Mouse (Mus musculus): ENCODE results near the gene Ms4a14.
"Not testable (repeated sequence)": the region's sequence is repeated elsewhere in the genome, so short reads cannot be mapped to it uniquely, and the experiment has no call there.

Gene Ms4a14

DNA sequence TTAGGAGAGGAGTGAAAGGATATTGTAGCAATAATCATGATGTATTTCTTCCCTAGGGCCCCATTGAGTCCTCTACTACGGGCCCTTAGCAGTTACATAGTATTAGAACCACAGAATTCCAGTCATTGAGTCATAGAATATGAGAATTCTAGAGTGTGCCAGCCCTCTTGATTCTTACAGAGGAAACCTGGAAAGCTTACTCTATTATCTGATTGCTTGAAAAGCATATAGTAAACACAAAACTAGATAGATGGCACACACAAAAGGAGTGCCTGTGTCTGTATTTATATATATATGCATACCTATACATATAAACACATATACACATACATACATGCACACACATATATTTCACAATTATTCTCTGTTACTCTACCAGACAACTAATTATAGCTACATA lies at the start of gene Ms4a14:
Gene Ms4a14, minus strand, starts transcription at position 101 of the 400 bp plus-strand sequence.
- no peak for DNase-seq (ENCODE audit: low read depth, low spot score)

- no peak for DNase-seq (ENCODE audit: low read depth, low spot score)
Measured at GRCm38 (mm10) chr19:11362002-11362401, 47.7 kb upstream of the Ms4a14 start.

GRCm38 (mm10) chr19:11360106-11360505 lies 45.9 kb upstream of the Ms4a14 start:
- DNase-seq (ENCODE audit: low read depth, low spot score): no peak

GRCm38 (mm10) chr19:11355730-11356129 lies 41.5 kb upstream of the Ms4a14 start:
- no peak for DNase-seq (ENCODE audit: low read depth, low spot score)

DNA sequence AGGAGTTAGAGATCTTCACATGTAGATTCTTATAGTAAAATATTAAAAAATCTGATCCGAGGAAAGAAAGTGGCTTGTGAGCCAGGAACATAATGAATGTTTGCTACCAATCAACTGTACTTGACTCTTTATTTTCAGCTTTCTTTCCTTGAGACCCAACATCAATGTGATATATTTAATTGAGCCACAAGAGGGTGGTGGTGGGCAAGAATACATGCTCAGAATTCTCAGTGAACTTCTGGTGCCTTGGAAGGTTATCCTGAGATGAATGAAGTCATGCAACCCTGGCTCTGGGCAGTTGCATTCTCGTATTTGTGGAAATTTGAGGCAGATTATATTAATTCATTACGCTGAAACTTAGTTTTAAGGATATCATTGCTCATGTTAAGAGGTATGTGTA lies 37.6 kb upstream of the Ms4a14 start:
- DNase-seq (ENCODE audit: low read depth, low spot score): no peak

GRCm38 (mm10) chr19:11349698-11350481 lies 35.6 kb upstream of the Ms4a14 start:
- DNase-seq (ENCODE audit: low read depth, low spot score): no peak

DNA sequence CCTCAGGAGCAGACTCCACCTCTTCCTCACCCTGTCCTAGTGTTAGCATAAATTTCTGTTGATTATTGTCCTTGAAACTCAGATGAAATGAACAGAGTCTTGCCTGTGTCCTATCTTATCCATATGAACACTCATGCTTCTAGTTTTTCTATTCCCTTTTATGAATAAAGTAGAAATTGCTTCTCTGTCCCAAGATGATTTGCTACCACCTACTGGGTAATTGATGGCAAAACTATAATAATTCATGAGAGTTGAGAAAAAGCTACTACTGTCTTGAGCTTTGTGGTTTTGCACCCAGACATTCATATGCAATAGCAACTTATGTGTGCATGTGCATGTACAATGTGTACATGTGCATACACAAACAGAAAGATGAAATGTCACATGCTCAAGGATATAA lies 29.7 kb upstream of the Ms4a14 start:
- DNase-seq (ENCODE audit: low read depth, low spot score): no peak

GRCm38 (mm10) chr19:11343147-11343546 lies 28.9 kb upstream of the Ms4a14 start:
- no peak for DNase-seq (ENCODE audit: low read depth, low spot score)

DNA sequence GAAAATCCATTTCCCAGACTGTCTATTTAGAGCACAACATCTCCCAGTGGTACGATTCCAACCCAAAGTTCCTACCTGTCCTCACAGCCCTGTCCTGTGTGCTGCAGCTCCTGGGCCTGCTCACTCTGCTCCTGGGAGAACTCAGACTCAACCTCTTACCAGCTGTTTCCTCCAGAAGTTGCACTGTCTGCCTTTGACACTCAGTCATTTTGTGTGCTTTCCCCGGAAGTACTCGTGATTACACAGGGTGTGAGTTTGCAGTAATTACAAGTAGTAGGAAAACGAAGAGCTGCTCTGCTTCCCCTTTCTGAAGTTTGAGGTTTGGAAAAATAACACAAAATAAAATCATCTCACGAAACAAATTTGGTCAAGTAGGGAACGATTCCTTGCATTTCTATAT lies 21.7 kb upstream of the Ms4a14 start, which contains the start of gene Ms4a7:
Gene Ms4a7, minus strand, starts transcription at position 215 of the 400 bp plus-strand sequence.
- no peak for DNase-seq (ENCODE audit: low read depth, low spot score)

- DNase-seq (ENCODE audit: low read depth, low spot score): no peak
Measured at GRCm38 (mm10) chr19:11321123-11321522, 6.9 kb upstream of the Ms4a14 start.

- no peak for DNase-seq (ENCODE audit: low read depth, low spot score)
Measured at GRCm38 (mm10) chr19:11316786-11317185, 2.5 kb upstream of the Ms4a14 start.

- no peak for DNase-seq (ENCODE audit: low read depth, low spot score)
Measured at GRCm38 (mm10) chr19:11308888-11309287, 5.4 kb downstream of the Ms4a14 start.

DNA sequence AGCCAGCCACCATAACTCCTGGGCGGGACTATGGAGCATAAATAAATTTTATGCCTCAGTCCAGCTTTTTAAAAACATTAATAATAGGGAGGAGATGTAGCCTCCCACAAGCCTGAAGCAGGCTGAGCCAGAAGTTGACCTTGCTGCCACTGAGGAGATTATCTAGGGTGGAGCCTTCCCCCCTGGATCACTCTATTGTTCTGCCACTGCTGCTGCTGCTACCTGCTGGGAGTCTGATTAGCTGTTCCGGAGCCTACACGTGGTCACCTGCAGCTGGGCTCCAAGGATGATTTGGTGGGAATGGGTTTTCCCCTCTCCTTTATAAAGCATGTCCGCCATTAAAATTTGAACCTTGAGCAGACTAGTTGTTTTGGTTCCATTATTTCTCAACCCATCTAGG lies 14.7 kb downstream of the Ms4a14 start:
- DNase-seq (ENCODE audit: low read depth, low spot score): not testable (repeated sequence)

DNA sequence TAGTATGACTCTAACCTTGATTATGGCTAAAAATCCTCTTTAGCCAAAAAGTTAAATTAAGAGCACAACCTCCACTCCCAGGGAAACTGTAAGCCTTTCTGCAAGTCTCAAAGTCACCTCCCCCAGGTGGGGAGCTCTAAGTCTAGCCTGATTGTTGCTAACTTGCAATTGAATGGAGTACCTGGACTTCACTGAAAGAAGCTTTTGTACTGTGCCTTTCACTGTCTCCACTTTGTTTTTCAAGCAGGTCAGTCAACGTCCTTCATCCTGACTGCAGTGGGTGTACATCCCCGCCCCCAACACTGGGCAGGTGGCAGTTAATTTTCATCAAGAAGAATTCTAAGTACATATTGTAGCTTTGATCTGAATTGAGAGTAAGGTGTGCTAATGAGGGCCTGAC lies 15.3 kb downstream of the Ms4a14 start:
- DNase-seq (ENCODE audit: low read depth, low spot score): no peak

DNA sequence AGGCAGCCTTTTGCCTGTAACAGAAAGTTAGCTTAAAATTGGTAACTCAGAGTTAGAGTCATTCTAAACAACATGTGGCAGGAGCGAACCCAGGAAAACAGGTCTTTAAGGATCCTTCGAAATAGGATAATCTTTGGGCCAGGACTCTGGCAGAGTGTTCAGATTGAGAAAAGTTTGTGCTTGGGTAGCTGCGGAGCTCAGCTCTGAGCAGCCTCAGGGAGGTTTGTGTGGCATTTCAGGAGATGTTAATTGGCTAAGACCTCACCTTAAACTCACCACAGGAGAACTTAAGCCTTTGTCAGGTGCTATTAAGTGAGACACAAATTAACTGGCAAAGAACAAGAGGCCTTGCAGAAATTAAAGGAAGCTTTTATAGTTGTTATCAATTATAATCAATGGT lies 20.6 kb downstream of the Ms4a14 start:
- DNase-seq (ENCODE audit: low read depth, low spot score): not testable (repeated sequence)

DNA sequence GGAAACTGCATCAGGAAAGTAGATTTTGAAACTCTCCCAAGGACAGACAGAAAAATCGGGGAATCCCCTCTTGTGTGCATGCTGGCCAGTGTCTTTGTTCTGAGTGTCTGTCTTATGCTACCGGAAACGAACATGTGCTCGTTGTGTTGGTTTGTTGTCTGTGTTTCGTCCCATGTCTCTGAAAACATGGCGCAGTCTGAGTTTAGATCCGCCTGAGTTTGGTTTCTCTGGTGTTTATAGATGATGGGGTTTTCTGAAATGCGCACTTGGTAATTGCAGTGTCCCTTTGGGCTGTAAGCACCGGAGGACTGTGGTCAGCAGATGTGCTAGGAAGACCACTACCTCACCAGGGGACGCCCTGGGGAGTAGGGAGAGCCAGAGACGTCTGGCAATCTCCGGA lies 21.3 kb downstream of the Ms4a14 start:
- no peak for DNase-seq (ENCODE audit: low read depth, low spot score)

DNA sequence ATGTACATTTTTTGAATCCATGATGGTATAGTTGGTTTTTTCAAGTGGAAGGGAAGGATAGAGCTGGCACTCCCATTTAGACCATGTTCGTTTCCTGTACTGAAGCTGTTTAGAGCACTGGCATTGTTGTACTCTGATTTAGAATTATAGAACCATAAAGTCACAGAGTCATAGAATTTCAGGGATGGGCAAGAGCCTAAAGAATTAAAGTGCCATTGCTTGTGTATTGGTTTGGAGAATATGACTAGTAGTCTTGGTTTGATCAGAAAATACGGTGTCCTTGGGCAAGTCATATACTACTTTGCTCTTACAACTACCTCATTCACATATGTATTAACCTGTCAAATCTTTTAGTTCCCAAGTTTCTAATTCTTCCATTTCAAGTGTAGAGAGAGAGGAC lies 30.5 kb downstream of the Ms4a14 start, which contains the start of gene Ms4a5:
Gene Ms4a5, minus strand, starts transcription at position 101 of the 400 bp plus-strand sequence.
- DNase-seq (ENCODE audit: low read depth, low spot score): no peak

- DNase-seq (ENCODE audit: low read depth, low spot score): no peak
Measured at GRCm38 (mm10) chr19:11280223-11280622, 34.0 kb downstream of the Ms4a14 start.

GRCm38 (mm10) chr19:11276431-11276830 lies 37.8 kb downstream of the Ms4a14 start:
- no peak for DNase-seq (ENCODE audit: low read depth, low spot score)

- DNase-seq (ENCODE audit: low read depth, low spot score): no peak
Measured at GRCm38 (mm10) chr19:11266956-11267355, 47.3 kb downstream of the Ms4a14 start.

DNA sequence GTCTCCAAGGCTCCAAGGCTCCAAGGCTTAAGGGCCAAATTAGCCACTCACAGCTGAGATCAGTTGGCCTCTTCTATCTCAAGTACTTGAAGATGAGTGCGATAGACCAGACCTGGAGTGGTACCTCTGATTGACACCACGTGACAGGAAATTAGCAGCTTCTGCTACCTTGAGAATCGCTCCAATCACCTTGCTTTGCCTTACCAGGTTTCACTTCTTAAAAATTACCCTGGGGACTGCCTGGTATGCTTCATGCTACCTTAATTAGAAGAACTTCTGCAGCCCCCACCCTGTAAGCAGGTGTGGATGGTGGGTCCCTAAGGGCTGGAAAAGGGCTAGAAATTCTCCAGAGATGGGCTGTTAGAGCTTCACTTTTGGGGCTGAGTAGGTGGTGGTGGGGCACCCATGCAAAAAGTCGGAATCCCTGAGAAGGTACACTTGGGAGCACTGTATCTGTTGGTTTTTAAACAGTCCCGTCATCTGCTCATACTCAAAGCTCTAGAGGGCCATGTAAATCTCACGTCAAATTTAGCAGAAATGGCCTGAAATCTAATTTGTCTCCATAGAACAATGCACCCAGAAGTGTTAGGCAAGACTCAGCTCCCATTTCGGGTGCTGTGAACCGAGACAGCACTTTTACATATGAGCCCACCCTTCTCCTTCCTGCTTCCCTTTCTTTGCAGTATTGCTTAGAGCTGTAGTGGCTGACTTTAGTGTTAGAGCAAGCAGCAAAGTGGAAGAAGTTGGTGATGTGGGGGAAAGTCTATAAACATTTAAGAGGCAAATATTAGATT lies 48.0 kb downstream of the Ms4a14 start, which contains the start of gene Ms4a1:
Gene Ms4a1, minus strand, starts transcription at position 190 of the 794 bp plus-strand sequence.
- DNase-seq (ENCODE audit: low read depth, low spot score): no peak

DNA sequence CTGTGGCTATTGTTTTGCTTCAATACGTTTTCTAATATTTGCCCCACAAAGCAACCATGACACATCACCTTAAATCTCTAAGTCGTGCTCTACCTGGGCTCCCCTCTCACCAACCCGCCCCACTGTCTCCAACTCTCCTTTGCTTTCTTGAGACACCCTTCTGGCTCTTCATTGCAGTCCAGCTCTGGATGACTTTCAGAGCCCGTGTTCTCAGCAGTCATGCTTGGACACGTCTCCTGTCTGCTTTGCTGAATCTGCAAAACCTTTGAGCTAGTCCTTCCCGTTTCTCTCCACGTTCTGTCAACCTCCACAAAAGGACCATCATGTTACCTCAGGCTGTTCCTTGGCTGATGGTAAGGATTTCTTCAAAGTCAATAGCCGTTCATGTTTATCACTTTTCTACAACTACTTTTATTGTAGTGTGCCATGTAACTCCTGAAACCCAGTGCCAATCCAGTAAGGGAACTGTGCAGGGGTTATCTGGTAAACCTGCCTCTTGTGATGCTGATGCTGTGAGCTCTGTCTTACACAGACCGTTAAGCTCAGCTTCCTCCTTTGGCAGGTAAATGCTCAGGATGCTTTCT lies 49.6 kb downstream of the Ms4a14 start:
- no peak for DNase-seq (ENCODE audit: low read depth, low spot score)
